Mouse (Mus musculus) skeletal muscle tissue, adult 2 months (tissue): ENCODE data around the gene Clrn3.

Experiments
- DNase-seq: peaks from one replicate; pipeline ENCODE4 v3.0.0-alpha.2; 2012; ENCODE audit warnings: low read depth, low spot score

Gene Clrn3

GRCm38 (mm10) chr7:135487423-135487822, 41.0 kb downstream of the Clrn3 start:
- DNase-seq: peak; percentile 14

- DNase-seq: no peak
Observed at GRCm38 (mm10) chr7:135486645-135487382, 41.6 kb downstream of the Clrn3 start.

- DNase-seq: peak; percentile 10
Observed at GRCm38 (mm10) chr7:135485796-135486410, 42.6 kb downstream of the Clrn3 start.

- DNase-seq: no peak
Observed at GRCm38 (mm10) chr7:135485116-135485795, 43.2 kb downstream of the Clrn3 start.

GRCm38 (mm10) chr7:135484341-135484740, 44.1 kb downstream of the Clrn3 start:
- DNase-seq: no peak

GRCm38 (mm10) chr7:135483751-135484150, 44.7 kb downstream of the Clrn3 start:
- no peak for DNase-seq

GRCm38 (mm10) chr7:135481150-135481549, 47.3 kb downstream of the Clrn3 start:
- DNase-seq: no peak

GRCm38 (mm10) chr7:135479912-135480311, 48.5 kb downstream of the Clrn3 start:
- no peak for DNase-seq

GRCm38 (mm10) chr7:135479322-135479880, 49.1 kb downstream of the Clrn3 start:
- no peak for DNase-seq

- DNase-seq: no peak
Observed at GRCm38 (mm10) chr7:135477256-135477655, 51.2 kb downstream of the Clrn3 start.

- no peak for DNase-seq
Observed at GRCm38 (mm10) chr7:135475981-135476380, 52.5 kb downstream of the Clrn3 start.

GRCm38 (mm10) chr7:135470319-135470718, 58.1 kb downstream of the Clrn3 start:
- DNase-seq: no peak

GRCm38 (mm10) chr7:135468631-135469030, 59.8 kb downstream of the Clrn3 start:
- DNase-seq: no peak

GRCm38 (mm10) chr7:135465293-135465692, 63.2 kb downstream of the Clrn3 start:
- DNase-seq: no peak

- no peak for DNase-seq
Observed at GRCm38 (mm10) chr7:135464689-135465259, 63.7 kb downstream of the Clrn3 start.
